10 mouse cellular contexts compared by ENCODE assay signal in genomic region chr2:153611241-153611630, GRCm38 (mm10). TPM values are rescaled to one million over a fixed set of nuclear protein-coding genes. Genes with fewer than 3 reads are reported as not detected.
DNase-seq lines count a peak whose midpoint lies in the region; ATAC-seq and TF ChIP-seq lines count a peak whose summit lies in the region.
"Had no signal": no experiment of that assay in that cellular context is flagged by ENCODE, and none has a peak within 500 bp of the region (broad histone marks: within the 10 kb centered on the region; RNA-seq: fewer than 3 reads in every experiment).

No protein-coding gene starts in this region.

- ATAC-seq in intestine, embryonic 14.5 days (replicated peaks; ENCODE audit: low FRiP score, low TSS enrichment, low read depth): no peak
- ATAC-seq in intestine, postnatal 0 days: no peak
- no peak for ATAC-seq in embryonic facial prominence, embryonic 11.5 days (replicated peaks; ENCODE audit: insufficient number of reproducible peaks, low FRiP score, low TSS enrichment, low read depth)
- ATAC-seq in hindbrain, embryonic 16.5 days: no peak
- 0 out of 2 replicates have a peak, but pooled peaks have one; percentile 12 for ATAC-seq in midbrain, embryonic 15.5 days (replicated peaks)
- no peak for ATAC-seq in granulocyte monocyte progenitor cell, adult 5-6 weeks (replicated peaks; ENCODE audit: poor library complexity, severe bottlenecking)

- H3K9ac ChIP-seq in intestine, embryonic 14.5 days (ENCODE audit: low read length): no peak overlapping the region
- H3K9ac ChIP-seq in intestine, postnatal 0 days (ENCODE audit: low read depth, low read length): no peak overlapping the region
- H3K9ac ChIP-seq in embryonic facial prominence, embryonic 11.5 days (replicated peaks; ENCODE audit: low read length): peak overlapping the region; percentile 54
- peak overlapping the region; percentile 45 for H3K9ac ChIP-seq in hindbrain, embryonic 16.5 days (ENCODE audit: low read depth, low read length)
- H3K9ac ChIP-seq in midbrain, embryonic 15.5 days: peak overlapping the region; percentile 10; the same call in 1 of the 2 replicates

- H3K36me3 ChIP-seq in intestine, embryonic 14.5 days (ENCODE audit: control insufficient read depth, insufficient read depth, low read length): 0 out of 2 replicates have a peak, but pooled peaks cover 4% of the 10 kb centered on the region
- peaks cover 6% of the 10 kb centered on the region; the same call in 1 of the 2 replicates for H3K36me3 ChIP-seq in intestine, postnatal 0 days (ENCODE audit: control insufficient read depth, insufficient read depth)
- no peaks in the 10 kb centered on the region for H3K36me3 ChIP-seq in embryonic facial prominence, embryonic 11.5 days (replicated peaks; ENCODE audit: control insufficient read depth, insufficient read depth, low read depth, low read length)
- H3K36me3 ChIP-seq in hindbrain, embryonic 16.5 days (ENCODE audit: control insufficient read depth, insufficient read depth, low read length): no peaks in the 10 kb centered on the region
- H3K36me3 ChIP-seq in midbrain, embryonic 15.5 days (replicated peaks): no peaks in the 10 kb centered on the region

- no peak for DNase-seq in intestine, embryonic 14.5 days (ENCODE audit: low spot score)
- no peak for DNase-seq in embryonic facial prominence, embryonic 11.5 days (ENCODE audit: low spot score)
- DNase-seq in left cerebral cortex, adult 11 months (ENCODE audit: low spot score): no peak
- no peak for DNase-seq in lung, postnatal 36 days
- DNase-seq: thymus, postnatal 25 days had no signal

- H3K4me1 ChIP-seq in intestine, embryonic 14.5 days (replicated peaks; ENCODE audit: control insufficient read depth, insufficient read depth, low read length): 0 out of 2 replicates have a peak, but pooled peaks cover 6% of the 10 kb centered on the region
- H3K4me1 ChIP-seq in intestine, postnatal 0 days (replicated peaks; ENCODE audit: control insufficient read depth, insufficient read depth, low read length): peaks cover 7% of the 10 kb centered on the region; the same call in 1 of the 2 replicates
- H3K4me1 ChIP-seq in embryonic facial prominence, embryonic 11.5 days (ENCODE audit: control insufficient read depth, insufficient read depth, low read length): no peaks in the 10 kb centered on the region
- peaks cover 17% of the 10 kb centered on the region for H3K4me1 ChIP-seq in hindbrain, embryonic 16.5 days (ENCODE audit: control insufficient read depth, insufficient read depth, low read depth, low read length)
- peaks cover 29% of the 10 kb centered on the region for H3K4me1 ChIP-seq in midbrain, embryonic 15.5 days

- no peaks in the 10 kb centered on the region for H3K9me3 ChIP-seq in intestine, embryonic 14.5 days (ENCODE audit: control insufficient read depth, low read length)
- H3K9me3 ChIP-seq in intestine, postnatal 0 days (ENCODE audit: control insufficient read depth): no peaks in the 10 kb centered on the region
- H3K9me3 ChIP-seq in embryonic facial prominence, embryonic 11.5 days (replicated peaks; ENCODE audit: control insufficient read depth, low read length): no peaks in the 10 kb centered on the region
- no peaks in the 10 kb centered on the region for H3K9me3 ChIP-seq in hindbrain, embryonic 16.5 days (ENCODE audit: control insufficient read depth, low read length)
- H3K9me3 ChIP-seq in midbrain, embryonic 15.5 days: no peaks in the 10 kb centered on the region

- no peak for TF ChIP-seq CTCF in intestine, postnatal 0 days (IDR thresholded peaks at IDR 0.05; ENCODE audit: low read depth)

- H3K4me2 ChIP-seq in intestine, embryonic 14.5 days (ENCODE audit: low read length): no peak overlapping the region
- H3K4me2 ChIP-seq in intestine, postnatal 0 days (replicated peaks; ENCODE audit: low read depth): no peak overlapping the region
- no peak overlapping the region for H3K4me2 ChIP-seq in embryonic facial prominence, embryonic 11.5 days (ENCODE audit: low read depth, low read length)
- H3K4me2 ChIP-seq in hindbrain, embryonic 16.5 days (ENCODE audit: low read length): no peak overlapping the region
- no peak overlapping the region for H3K4me2 ChIP-seq in midbrain, embryonic 15.5 days

- H3K4me3 ChIP-seq in intestine, embryonic 14.5 days (ENCODE audit: low read depth, low read length): no peak overlapping the region
- H3K4me3 ChIP-seq in intestine, postnatal 0 days (ENCODE audit: low read depth, low read length): no peak overlapping the region
- no peak overlapping the region for H3K4me3 ChIP-seq in embryonic facial prominence, embryonic 11.5 days (ENCODE audit: low read depth, low read length)
- no peak overlapping the region for H3K4me3 ChIP-seq in hindbrain, embryonic 16.5 days (ENCODE audit: low read length)
- H3K4me3 ChIP-seq in midbrain, embryonic 15.5 days: no peak overlapping the region

- H3K27me3 ChIP-seq in intestine, embryonic 14.5 days (replicated peaks; ENCODE audit: control insufficient read depth, insufficient read depth, low read length): no peaks in the 10 kb centered on the region
- no peaks in the 10 kb centered on the region for H3K27me3 ChIP-seq in intestine, postnatal 0 days (replicated peaks; ENCODE audit: control insufficient read depth, insufficient read depth, low read length)
- no peaks in the 10 kb centered on the region for H3K27me3 ChIP-seq in embryonic facial prominence, embryonic 11.5 days (ENCODE audit: control insufficient read depth, insufficient read depth, low read length)
- no peaks in the 10 kb centered on the region for H3K27me3 ChIP-seq in hindbrain, embryonic 16.5 days (replicated peaks; ENCODE audit: control insufficient read depth, insufficient read depth, low read length)
- no peaks in the 10 kb centered on the region for H3K27me3 ChIP-seq in midbrain, embryonic 15.5 days (replicated peaks)
- H3K27me3 ChIP-seq: CH12.LX had no signal

- WGBS in intestine, embryonic 14.5 days: 73% methylated on average over 7 of the region's 7 CpGs
- 72% methylated on average over 7 of the region's 7 CpGs for WGBS in intestine, postnatal 0 days
- WGBS in embryonic facial prominence, embryonic 11.5 days: 56% methylated on average over 7 of the region's 7 CpGs
- 55% methylated on average over 7 of the region's 7 CpGs for WGBS in hindbrain, embryonic 16.5 days
- WGBS in midbrain, embryonic 15.5 days: 71% methylated on average over 7 of the region's 7 CpGs

- H3K27ac ChIP-seq in intestine, embryonic 14.5 days (ENCODE audit: low read depth): peak overlapping the region; percentile 58
- H3K27ac ChIP-seq in intestine, postnatal 0 days (ENCODE audit: low read depth, low read length): no peak overlapping the region
- H3K27ac ChIP-seq in embryonic facial prominence, embryonic 11.5 days (replicated peaks; ENCODE audit: low read depth, low read length): no peak overlapping the region
- H3K27ac ChIP-seq in hindbrain, embryonic 16.5 days (ENCODE audit: low read depth, low read length): peak overlapping the region; percentile 71
- peak overlapping the region; percentile 74 for H3K27ac ChIP-seq in midbrain, embryonic 15.5 days

RNA-seq across cellular contexts. Expression of gene Commd7, which starts 21.3 kb away (rescaled TPM):
- 67.0 and 76.6 TPM in 2 replicates for polyA plus RNA-seq in intestine, embryonic 14.5 days (2014; fragmentation: Nextera tagmentation; extraction: Ambion mirVana)
- 74.8 and 84.7 TPM in 2 replicates for polyA plus RNA-seq in intestine, postnatal 0 days (2015; fragmentation: Nextera tagmentation; extraction: Ambion mirVana)
- 68.0 and 68.6 TPM in 2 replicates for polyA plus RNA-seq in embryonic facial prominence, embryonic 11.5 days (2014; fragmentation: Nextera tagmentation; extraction: Ambion mirVana)
- 93.4 and 94.7 TPM in 2 replicates for polyA plus RNA-seq in hindbrain, embryonic 16.5 days (2015; fragmentation: Nextera tagmentation; extraction: Ambion mirVana)
- 94.9 and 98.5 TPM in 2 replicates for polyA plus RNA-seq in midbrain, embryonic 15.5 days (2015; fragmentation: Nextera tagmentation; extraction: Ambion mirVana)
- 24.1 and 32.9 TPM in 2 replicates for total RNA-seq in granulocyte monocyte progenitor cell, adult 5-6 weeks (2014; fragmentation: Nextera tagmentation)
- 41.9 and 50.4 TPM in 2 replicates for total RNA-seq in granulocyte monocyte progenitor cell, adult 5-6 weeks (2017)

RNA-seq across cellular contexts. Expression of gene Dnmt3b, which starts 38.0 kb away (rescaled TPM):
- 10.9 and 12.6 TPM in 2 replicates for polyA plus RNA-seq in intestine, embryonic 14.5 days (2014; fragmentation: Nextera tagmentation; extraction: Ambion mirVana)
- 2.9 and 3.0 TPM in 2 replicates for polyA plus RNA-seq in intestine, postnatal 0 days (2015; fragmentation: Nextera tagmentation; extraction: Ambion mirVana)
- 15.0 and 16.6 TPM in 2 replicates for polyA plus RNA-seq in embryonic facial prominence, embryonic 11.5 days (2014; fragmentation: Nextera tagmentation; extraction: Ambion mirVana)
- 3.1 and 4.2 TPM in 2 replicates for polyA plus RNA-seq in hindbrain, embryonic 16.5 days (2015; fragmentation: Nextera tagmentation; extraction: Ambion mirVana)
- 4.3 and 4.4 TPM in 2 replicates for polyA plus RNA-seq in midbrain, embryonic 15.5 days (2015; fragmentation: Nextera tagmentation; extraction: Ambion mirVana)
- 18.7 and 23.7 TPM in 2 replicates for total RNA-seq in granulocyte monocyte progenitor cell, adult 5-6 weeks (2014; fragmentation: Nextera tagmentation)
- total RNA-seq in granulocyte monocyte progenitor cell, adult 5-6 weeks (2017): 13.9 and 18.5 TPM in 2 replicates

Comparison
In these comparisons a context has a peak if more than half of its experiments do, and no peak if none do; other contexts are left out.
1. H3K27ac ChIP-seq: peak in intestine, embryonic 14.5 days (single experiment), hindbrain, embryonic 16.5 days (single experiment) and midbrain, embryonic 15.5 days (single experiment); none in intestine, postnatal 0 days (single experiment) and embryonic facial prominence, embryonic 11.5 days (single experiment).
2. H3K9ac ChIP-seq: peak in embryonic facial prominence, embryonic 11.5 days (single experiment), hindbrain, embryonic 16.5 days (single experiment) and midbrain, embryonic 15.5 days (single experiment); none in intestine, embryonic 14.5 days (single experiment) and intestine, postnatal 0 days (single experiment).